Mouse (Mus musculus): ENCODE measurements at regions not wholly inside any gene's neighbourhood (a gene's known extent, or its start where the extent isn't known, plus 50 kb on each side); places are given as distances from the start of the nearest gene placed in this dataset.

DNA sequence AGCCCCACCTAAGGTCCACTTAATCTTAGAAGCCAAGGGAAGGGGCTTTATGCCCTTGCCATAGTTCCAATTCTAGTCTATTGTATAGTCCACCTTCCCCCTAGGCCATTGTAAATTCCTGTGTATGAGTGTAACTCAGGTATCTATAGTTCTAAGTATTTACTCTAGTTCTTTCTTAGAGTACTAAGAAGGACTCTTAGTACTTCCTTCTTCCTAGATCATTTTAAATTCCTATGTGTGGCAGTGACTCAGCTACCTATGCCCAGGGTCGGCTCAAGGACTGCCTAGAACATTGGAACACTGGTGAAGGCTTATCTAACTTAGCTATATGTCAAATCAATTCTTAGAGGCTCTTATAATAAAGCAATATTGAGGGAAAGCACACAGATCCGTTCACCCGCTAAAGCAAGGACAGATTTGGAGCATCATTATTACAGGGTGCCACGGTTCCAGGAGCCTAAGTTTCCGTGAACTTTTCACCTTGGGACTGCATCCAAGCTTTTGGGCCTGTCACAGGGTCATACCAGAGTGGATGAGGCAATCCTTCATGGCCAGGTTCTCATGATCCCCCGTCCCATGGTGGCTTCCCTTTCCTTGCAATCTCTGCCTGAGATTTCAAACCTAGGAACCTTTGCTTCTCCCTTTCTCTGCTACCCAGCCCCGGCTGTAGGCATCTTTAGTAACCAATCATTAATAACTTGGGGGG is 169.5 kb downstream of the 1190002N15Rik start:
- H3K4me2 ChIP-seq (ENCODE audit: low read depth, low read length) = no peak overlapping the region
- no peaks in the 10 kb centered on the region for H3K27me3 ChIP-seq (ENCODE audit: control insufficient read depth, insufficient read depth, low read length)
- 73% methylated on average over 7 of the region's 7 CpGs for WGBS
- no peaks in the 10 kb centered on the region for H3K4me1 ChIP-seq (ENCODE audit: control insufficient read depth, insufficient read depth, low read length)
- no peaks in the 10 kb centered on the region for H3K36me3 ChIP-seq (ENCODE audit: control insufficient read depth, insufficient read depth)
- H3K9me3 ChIP-seq (replicated peaks; ENCODE audit: control insufficient read depth, low read length) = no peaks in the 10 kb centered on the region
- H3K9ac ChIP-seq (ENCODE audit: low read length) = no peak overlapping the region
- no peak for ATAC-seq (replicated peaks; ENCODE audit: extremely low read depth, insufficient read depth, low FRiP score)
- H3K4me3 ChIP-seq (ENCODE audit: low read length) = no peak overlapping the region
- H3K27ac ChIP-seq (ENCODE audit: low read length) = no peak overlapping the region

GRCm38 (mm10) chr9:94361877-94362697 is 175.8 kb downstream of the 1190002N15Rik start:
- no peak overlapping the region for H3K9ac ChIP-seq (ENCODE audit: low read length)
- no peak for ATAC-seq (replicated peaks; ENCODE audit: extremely low read depth, insufficient read depth, low FRiP score)
- H3K4me2 ChIP-seq (ENCODE audit: low read depth, low read length) = no peak overlapping the region
- no peak overlapping the region for H3K27ac ChIP-seq (ENCODE audit: low read length)
- no peaks in the 10 kb centered on the region for H3K36me3 ChIP-seq (ENCODE audit: control insufficient read depth, insufficient read depth)
- no peaks in the 10 kb centered on the region for H3K27me3 ChIP-seq (ENCODE audit: control insufficient read depth, insufficient read depth, low read length)
- 66% methylated on average over 7 of the region's 7 CpGs for WGBS
- H3K4me1 ChIP-seq (ENCODE audit: control insufficient read depth, insufficient read depth, low read length) = no peaks in the 10 kb centered on the region
- no peaks in the 10 kb centered on the region for H3K9me3 ChIP-seq (replicated peaks; ENCODE audit: control insufficient read depth, low read length)
- no peak overlapping the region for H3K4me3 ChIP-seq (ENCODE audit: low read length)

GRCm38 (mm10) chr9:94361011-94361410 is 176.9 kb downstream of the 1190002N15Rik start:
- H3K9me3 ChIP-seq (replicated peaks; ENCODE audit: control insufficient read depth, low read length) = no peaks in the 10 kb centered on the region
- H3K4me3 ChIP-seq (ENCODE audit: low read length) = no peak overlapping the region
- no peaks in the 10 kb centered on the region for H3K36me3 ChIP-seq (ENCODE audit: control insufficient read depth, insufficient read depth)
- no peak overlapping the region for H3K4me2 ChIP-seq (ENCODE audit: low read depth, low read length)
- no peak overlapping the region for H3K9ac ChIP-seq (ENCODE audit: low read length)
- 79% methylated on average over 2 of the region's 2 CpGs for WGBS
- ATAC-seq (replicated peaks; ENCODE audit: extremely low read depth, insufficient read depth, low FRiP score) = no peak
- H3K27ac ChIP-seq (ENCODE audit: low read length) = no peak overlapping the region
- no peaks in the 10 kb centered on the region for H3K27me3 ChIP-seq (ENCODE audit: control insufficient read depth, insufficient read depth, low read length)
- no peaks in the 10 kb centered on the region for H3K4me1 ChIP-seq (ENCODE audit: control insufficient read depth, insufficient read depth, low read length)

- no peaks in the 10 kb centered on the region for H3K27me3 ChIP-seq (ENCODE audit: control insufficient read depth, insufficient read depth, low read length)
- no peak overlapping the region for H3K27ac ChIP-seq (ENCODE audit: low read length)
- no peaks in the 10 kb centered on the region for H3K36me3 ChIP-seq (ENCODE audit: control insufficient read depth, insufficient read depth)
- no peak for ATAC-seq (replicated peaks; ENCODE audit: extremely low read depth, insufficient read depth, low FRiP score)
- WGBS = 81% methylated on average over 2 of the region's 2 CpGs
- H3K9me3 ChIP-seq (replicated peaks; ENCODE audit: control insufficient read depth, low read length) = no peaks in the 10 kb centered on the region
- H3K4me2 ChIP-seq (ENCODE audit: low read depth, low read length) = no peak overlapping the region
- H3K4me3 ChIP-seq (ENCODE audit: low read length) = no peak overlapping the region
- H3K9ac ChIP-seq (ENCODE audit: low read length) = no peak overlapping the region
- no peaks in the 10 kb centered on the region for H3K4me1 ChIP-seq (ENCODE audit: control insufficient read depth, insufficient read depth, low read length)
These were observed 179.7 kb downstream of the 1190002N15Rik start for GRCm38 (mm10) chr9:94358150-94358549.

- Histone ChIP-seq H3K4me3 (ENCODE audit: low read length) (no peak overlapping the region), H3K9ac (ENCODE audit: low read length) (no peak overlapping the region), H3K36me3 (ENCODE audit: control insufficient read depth, insufficient read depth) (no peaks in the 10 kb centered on the region), H3K27me3 (ENCODE audit: control insufficient read depth, insufficient read depth, low read length) (no peaks in the 10 kb centered on the region), H3K9me3 (replicated peaks; ENCODE audit: control insufficient read depth, low read length) (no peaks in the 10 kb centered on the region), H3K4me2 (ENCODE audit: low read depth, low read length) (no peak overlapping the region), H3K4me1 (ENCODE audit: control insufficient read depth, insufficient read depth, low read length) (no peaks in the 10 kb centered on the region), H3K27ac (ENCODE audit: low read length) (no peak overlapping the region)
- 79% methylated on average over 4 of the region's 4 CpGs for WGBS
- ATAC-seq (replicated peaks; ENCODE audit: extremely low read depth, insufficient read depth, low FRiP score) = no peak
These were observed 195.9 kb downstream of the 1190002N15Rik start for GRCm38 (mm10) chr9:94342011-94342410.

DNA sequence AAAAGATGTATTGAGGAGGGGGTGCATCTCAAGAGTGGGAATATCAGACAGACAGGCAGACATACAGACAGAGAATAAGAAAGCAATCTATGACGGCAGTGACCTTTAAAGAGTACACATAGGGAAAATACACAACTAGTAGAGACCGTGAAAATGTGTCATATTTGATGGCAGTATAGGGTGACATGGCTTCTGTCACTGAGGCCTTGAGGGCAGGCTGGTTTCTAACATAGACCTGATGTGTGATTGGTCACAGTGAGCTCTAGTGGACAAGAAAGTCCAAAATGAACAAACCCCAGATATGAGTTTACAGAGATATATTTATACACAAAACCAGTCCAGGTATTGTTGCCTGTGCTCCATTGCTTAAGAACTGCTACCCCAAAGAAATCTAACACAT is 196.3 kb downstream of the 1190002N15Rik start:
- no peak overlapping the region for H3K4me3 ChIP-seq (ENCODE audit: low read length)
- WGBS = 84% methylated on average over 2 of the region's 2 CpGs
- H3K27me3 ChIP-seq (ENCODE audit: control insufficient read depth, insufficient read depth, low read length) = no peaks in the 10 kb centered on the region
- H3K9ac ChIP-seq (ENCODE audit: low read length) = no peak overlapping the region
- H3K9me3 ChIP-seq (replicated peaks; ENCODE audit: control insufficient read depth, low read length) = no peaks in the 10 kb centered on the region
- H3K4me1 ChIP-seq (ENCODE audit: control insufficient read depth, insufficient read depth, low read length) = no peaks in the 10 kb centered on the region
- no peak overlapping the region for H3K27ac ChIP-seq (ENCODE audit: low read length)
- H3K36me3 ChIP-seq (ENCODE audit: control insufficient read depth, insufficient read depth) = no peaks in the 10 kb centered on the region
- no peak overlapping the region for H3K4me2 ChIP-seq (ENCODE audit: low read depth, low read length)
- no peak for ATAC-seq (replicated peaks; ENCODE audit: extremely low read depth, insufficient read depth, low FRiP score)

DNA sequence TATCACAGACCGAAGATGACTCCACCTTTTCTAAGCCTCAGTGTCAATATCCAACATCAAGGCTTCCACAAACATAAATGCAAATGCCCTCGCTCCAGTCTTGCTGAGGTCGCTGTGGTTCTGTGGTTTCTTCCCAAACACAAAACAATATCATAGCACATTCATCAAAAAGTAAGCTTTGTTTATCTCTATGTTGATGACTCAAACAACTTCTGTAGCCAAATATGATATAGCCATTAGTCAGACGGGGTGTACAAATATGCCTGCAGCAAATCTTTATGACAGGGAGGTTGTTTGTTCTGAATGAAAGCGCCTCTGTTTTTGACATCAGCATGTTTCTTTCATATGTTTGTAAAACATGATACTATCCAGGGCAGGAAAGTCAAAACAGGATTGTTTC is 204.4 kb downstream of the 1190002N15Rik start:
- Histone ChIP-seq H3K9ac (ENCODE audit: low read length) (no peak overlapping the region), H3K27me3 (ENCODE audit: control insufficient read depth, insufficient read depth, low read length) (no peaks in the 10 kb centered on the region), H3K4me1 (ENCODE audit: control insufficient read depth, insufficient read depth, low read length) (no peaks in the 10 kb centered on the region), H3K36me3 (ENCODE audit: control insufficient read depth, insufficient read depth) (no peaks in the 10 kb centered on the region), H3K27ac (ENCODE audit: low read length) (no peak overlapping the region), H3K9me3 (replicated peaks; ENCODE audit: control insufficient read depth, low read length) (no peaks in the 10 kb centered on the region), H3K4me2 (ENCODE audit: low read depth, low read length) (no peak overlapping the region), H3K4me3 (ENCODE audit: low read length) (no peak overlapping the region)
- ATAC-seq (replicated peaks; ENCODE audit: extremely low read depth, insufficient read depth, low FRiP score) = no peak
- WGBS = 72% methylated on average over 5 of the region's 5 CpGs

DNA sequence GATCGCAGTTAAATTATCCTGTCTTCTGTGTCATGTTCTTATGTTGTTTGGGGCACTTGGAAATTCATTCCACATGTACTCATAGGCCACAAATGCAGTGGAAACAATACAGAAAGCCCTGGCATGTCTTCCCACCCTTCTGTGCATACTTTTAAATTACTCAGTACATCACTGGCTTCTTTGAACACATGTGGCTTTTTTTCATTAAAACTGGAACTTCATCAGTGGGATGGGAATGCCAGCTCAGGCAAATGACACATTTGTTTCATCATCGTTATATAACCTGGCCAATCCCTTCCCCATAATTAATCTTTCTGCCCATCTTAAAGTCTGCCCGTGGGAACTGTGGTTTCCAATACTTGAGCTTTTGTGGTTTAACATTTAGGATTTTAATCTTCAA is 214.9 kb downstream of the 1190002N15Rik start:
- Histone ChIP-seq H3K4me1 (ENCODE audit: control insufficient read depth, insufficient read depth, low read length) (no peaks in the 10 kb centered on the region), H3K27me3 (ENCODE audit: control insufficient read depth, insufficient read depth, low read length) (no peaks in the 10 kb centered on the region), H3K36me3 (ENCODE audit: control insufficient read depth, insufficient read depth) (no peaks in the 10 kb centered on the region), H3K4me2 (ENCODE audit: low read depth, low read length) (no peak overlapping the region), H3K9me3 (replicated peaks; ENCODE audit: control insufficient read depth, low read length) (no peaks in the 10 kb centered on the region), H3K9ac (ENCODE audit: low read length) (no peak overlapping the region), H3K27ac (ENCODE audit: low read length) (no peak overlapping the region), H3K4me3 (ENCODE audit: low read length) (no peak overlapping the region)
- 82% methylated on average over 3 of the region's 3 CpGs for WGBS
- no peak for ATAC-seq (replicated peaks; ENCODE audit: extremely low read depth, insufficient read depth, low FRiP score)

DNA sequence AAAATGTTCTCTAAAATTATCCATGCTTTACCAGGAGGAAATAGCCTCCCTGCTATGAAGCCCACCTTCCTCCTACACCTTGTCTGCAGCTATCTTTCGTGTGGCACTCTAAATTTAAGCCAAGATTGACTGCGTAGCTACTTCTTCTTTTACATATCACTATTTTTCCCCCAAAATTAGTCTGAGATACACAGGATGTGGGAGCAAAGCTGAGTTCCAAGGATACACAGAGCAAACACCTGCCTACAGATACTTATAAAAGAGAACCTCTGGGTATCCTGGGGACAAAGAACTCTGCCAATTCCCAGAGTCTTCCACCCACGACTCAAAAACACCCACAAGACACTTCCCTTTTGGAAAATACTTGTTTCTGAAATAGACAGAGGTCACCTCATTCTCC is 235.3 kb downstream of the 1190002N15Rik start:
- ATAC-seq (replicated peaks; ENCODE audit: extremely low read depth, insufficient read depth, low FRiP score) = no peak

More for the DNA sequence above, 235.3 kb downstream of the 1190002N15Rik start:
- 64% methylated on average over 3 of the region's 3 CpGs for WGBS
- H3K27ac ChIP-seq (ENCODE audit: low read length) = no peak overlapping the region
- no peaks in the 10 kb centered on the region for H3K9me3 ChIP-seq (replicated peaks; ENCODE audit: control insufficient read depth, low read length)
- no peaks in the 10 kb centered on the region for H3K27me3 ChIP-seq (ENCODE audit: control insufficient read depth, insufficient read depth, low read length)
- H3K4me3 ChIP-seq (ENCODE audit: low read length) = no peak overlapping the region
- no peak overlapping the region for H3K4me2 ChIP-seq (ENCODE audit: low read depth, low read length)
- no peak overlapping the region for H3K9ac ChIP-seq (ENCODE audit: low read length)
- no peaks in the 10 kb centered on the region for H3K4me1 ChIP-seq (ENCODE audit: control insufficient read depth, insufficient read depth, low read length)
- no peaks in the 10 kb centered on the region for H3K36me3 ChIP-seq (ENCODE audit: control insufficient read depth, insufficient read depth)

Measured in heart, embryonic 16.5 days (tissue).